Mouse (Mus musculus): ENCODE results near the gene Nat8f2.

The Nat8f2 gene

DNA sequence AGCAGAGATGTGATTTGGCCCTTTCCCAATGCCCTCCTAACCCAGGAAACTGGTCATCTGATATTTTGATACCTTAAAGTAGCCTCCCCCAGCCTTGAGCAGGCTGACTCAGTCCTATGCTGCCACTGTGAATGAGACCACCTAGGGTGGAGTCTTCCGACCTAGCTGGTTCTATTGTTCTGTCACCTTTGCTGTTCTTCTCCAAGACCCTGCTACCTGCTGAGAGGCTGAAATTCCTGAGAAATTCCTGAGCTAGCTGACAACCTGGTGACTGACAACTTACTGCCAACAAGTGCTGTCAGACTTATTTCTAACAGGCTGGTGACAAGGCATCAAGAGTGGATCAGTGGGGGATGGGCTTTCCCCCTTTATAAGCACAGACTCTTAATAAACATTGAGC, 50.6 kb downstream of the Nat8f2 start:
- DNase-seq: no peak

Data from B cell, adult 2 months (primary cell).